Mouse (Mus musculus) right cerebral cortex, postnatal 14 days (tissue): Measurements from ENCODE around the gene Kctd7.

Source experiments
- DNase-seq: peaks from one replicate; pipeline ENCODE4 v3.0.0; 2022

Kctd7 gene

GRCm38 (mm10) chr5:130192356-130192944 is 47.8 kb downstream of the Kctd7 start:
- DNase-seq: no peak

- DNase-seq: no peak
Observed at GRCm38 (mm10) chr5:130193760-130194159, 49.1 kb downstream of the Kctd7 start.

GRCm38 (mm10) chr5:130196307-130196706 is 51.6 kb downstream of the Kctd7 start:
- no peak for DNase-seq

DNA sequence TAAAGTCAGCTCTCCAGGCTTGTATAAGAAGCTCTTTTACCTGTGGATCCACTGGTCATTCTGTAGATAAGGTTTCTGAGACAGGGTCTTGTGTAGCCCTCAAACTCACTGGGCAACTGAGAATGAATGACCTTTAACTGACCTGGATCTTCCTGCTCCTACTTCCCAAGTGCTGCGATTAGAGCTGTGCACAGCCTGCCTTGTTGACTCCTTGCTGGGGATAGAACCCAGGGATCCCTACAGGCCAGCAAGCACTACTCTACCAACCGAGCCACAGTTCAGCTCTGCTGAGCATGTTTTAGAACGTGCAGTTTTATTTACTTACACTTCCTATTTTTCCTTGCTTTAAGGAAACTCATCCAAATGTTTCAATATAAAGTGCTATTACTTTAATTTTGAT is 52.8 kb downstream of the Kctd7 start:
- DNase-seq: no peak

- DNase-seq: no peak
Observed at GRCm38 (mm10) chr5:130197981-130198380, 53.3 kb downstream of the Kctd7 start.

DNA sequence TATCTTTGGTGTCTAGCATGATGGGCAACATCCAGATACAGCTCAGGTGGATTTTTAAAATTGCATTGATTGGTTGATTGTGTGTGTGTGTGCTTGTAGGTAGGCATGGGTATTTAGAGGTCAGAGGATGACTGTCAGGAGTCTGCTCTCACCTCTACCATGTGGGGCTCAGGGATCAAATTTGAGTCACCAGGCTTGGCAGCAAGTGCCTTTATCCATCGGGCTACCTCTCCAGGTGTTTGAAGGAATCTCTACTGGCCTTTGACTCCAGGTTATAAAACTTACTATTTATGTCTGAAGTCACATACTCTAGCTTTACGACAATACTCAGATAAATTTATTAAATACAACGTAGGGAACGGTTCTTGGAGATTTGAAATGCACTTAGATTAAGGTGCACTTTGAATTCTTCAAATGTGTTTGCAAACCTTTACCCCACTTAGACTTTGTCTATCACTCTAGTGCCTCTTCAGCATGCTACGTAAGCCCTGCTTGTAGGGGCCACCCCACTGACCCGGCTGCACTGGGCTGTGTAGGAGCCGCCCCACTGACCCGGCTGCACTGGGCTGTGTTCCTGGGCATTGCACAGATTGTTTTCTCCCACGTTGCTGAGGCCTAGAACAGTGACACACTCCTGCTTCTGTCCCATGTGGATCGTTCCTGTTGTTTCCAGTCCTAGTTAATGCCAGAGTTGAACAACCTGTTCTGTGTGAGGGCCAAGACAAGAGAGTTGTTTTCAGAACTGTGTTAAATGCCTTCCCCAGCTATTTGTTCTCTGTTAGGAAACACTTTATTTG is 55.8 kb downstream of the Kctd7 start:
- no peak for DNase-seq

DNA sequence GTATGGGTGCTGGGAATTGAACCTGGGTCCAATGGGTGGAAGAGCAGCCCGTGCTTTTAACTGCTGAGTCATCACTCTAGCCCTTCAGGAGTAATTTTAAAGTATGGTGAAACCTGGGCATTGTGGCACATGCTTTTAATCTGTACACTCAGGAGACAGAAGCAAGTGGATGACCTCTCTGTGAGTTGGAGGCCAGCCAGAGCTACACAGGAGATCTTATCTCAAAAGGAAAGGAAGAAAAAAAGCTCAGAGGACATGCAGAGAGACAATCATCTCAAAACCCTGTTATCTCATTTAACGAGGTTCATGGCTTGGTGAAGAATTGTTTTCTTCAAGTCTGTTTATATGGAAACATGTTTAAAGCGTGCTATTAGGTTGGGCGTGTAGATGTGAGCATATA is 59.3 kb downstream of the Kctd7 start:
- no peak for DNase-seq

- no peak for DNase-seq
Observed at GRCm38 (mm10) chr5:130204560-130204959, 59.9 kb downstream of the Kctd7 start.
